Comparison of ENCODE assay signal across 20 mouse cellular contexts in the genomic region with DNA sequence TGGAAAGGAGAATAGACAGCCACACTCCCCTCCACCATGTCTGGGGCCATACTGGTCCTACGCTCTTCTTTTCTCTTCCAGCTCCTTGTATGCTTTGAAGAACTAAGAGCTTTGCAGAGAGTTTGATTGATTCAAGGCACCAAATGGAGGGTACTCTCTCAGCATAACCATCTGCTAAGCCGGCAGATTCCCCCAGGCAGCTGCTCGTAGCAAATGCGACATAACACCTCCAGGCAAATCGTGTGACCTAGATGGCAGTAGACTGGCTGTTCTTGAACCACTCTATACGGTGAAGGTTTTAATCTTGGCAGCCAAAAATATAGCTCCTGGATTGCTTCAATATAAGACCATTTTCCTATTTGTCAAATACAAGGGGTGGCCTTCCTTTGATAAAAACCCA.
DNase-seq lines count a peak whose midpoint lies in the region; ATAC-seq and TF ChIP-seq lines count a peak whose summit lies in the region.
"Had no signal": no experiment of that assay in that cellular context is flagged by ENCODE, and none has a peak within 500 bp of the region (broad histone marks: within the 10 kb centered on the region; RNA-seq: fewer than 3 reads in every experiment).

No protein-coding gene starts in this region.

- H3K4me2 ChIP-seq in hindbrain, postnatal 0 days (ENCODE audit: low read depth, low read length): no peak overlapping the region
- no peak overlapping the region for H3K4me2 ChIP-seq in midbrain, embryonic 14.5 days (ENCODE audit: low read length)
- H3K4me2 ChIP-seq: liver, embryonic 11.5 days; lung, embryonic 15.5 days had no signal

- no peaks in the 10 kb centered on the region for H3K36me3 ChIP-seq in hindbrain, postnatal 0 days (ENCODE audit: insufficient read depth, low read length)
- H3K36me3 ChIP-seq in midbrain, embryonic 14.5 days (ENCODE audit: control insufficient read depth, insufficient read depth, low read length): no peaks in the 10 kb centered on the region
- H3K36me3 ChIP-seq: limb, embryonic 10.5 days; lung, embryonic 15.5 days had no signal

- 0 out of 2 replicates have a peak, but pooled peaks have one; percentile 20 for ATAC-seq in frontal cortex, adult (ENCODE audit: low TSS enrichment)
- ATAC-seq in hindbrain, postnatal 0 days: no peak
- no peak for ATAC-seq in midbrain, embryonic 14.5 days (ENCODE audit: low FRiP score, low TSS enrichment)
- ATAC-seq in inflammation-experienced regulatory T-cells, adult 6 months: no peak

- no peak overlapping the region for H3K4me3 ChIP-seq in hindbrain, postnatal 0 days (ENCODE audit: low read length)
- no peak overlapping the region for H3K4me3 ChIP-seq in midbrain, embryonic 14.5 days (replicated peaks; ENCODE audit: low read depth, low read length)
- H3K4me3 ChIP-seq: heart, adult 2 months; left cerebral cortex, adult 2 months; limb, embryonic 10.5 days; lung, embryonic 15.5 days had no signal

- H3K27me3 ChIP-seq in hindbrain, postnatal 0 days (ENCODE audit: insufficient read depth, low read length): no peaks in the 10 kb centered on the region
- H3K27me3 ChIP-seq in midbrain, embryonic 14.5 days (ENCODE audit: control insufficient read depth, insufficient read depth, low read length): no peaks in the 10 kb centered on the region
- H3K27me3 ChIP-seq: lung, embryonic 15.5 days had no signal

- no peak for TF ChIP-seq CTCF in hindbrain, postnatal 0 days (IDR thresholded peaks at IDR 0.05; ENCODE audit: low read depth)

- 73% methylated on average over 6 of the region's 6 CpGs for WGBS in hindbrain, postnatal 0 days
- WGBS in midbrain, embryonic 14.5 days: 64% methylated on average over 6 of the region's 6 CpGs

- peak overlapping the region; percentile 17; the same call in 1 of the 2 replicates for H3K27ac ChIP-seq in hindbrain, postnatal 0 days
- H3K27ac ChIP-seq in midbrain, embryonic 14.5 days (replicated peaks; ENCODE audit: low read depth, low read length): peak overlapping the region; percentile 78
- H3K27ac ChIP-seq: heart, adult 2 months; left cerebral cortex, adult 2 months; limb, embryonic 10.5 days; lung, embryonic 15.5 days; macrophage; stomach, postnatal 0 days had no signal

- H3K9ac ChIP-seq in hindbrain, postnatal 0 days (replicated peaks; ENCODE audit: low read length): no peak overlapping the region
- H3K9ac ChIP-seq in midbrain, embryonic 14.5 days (replicated peaks; ENCODE audit: low read length): no peak overlapping the region
- H3K9ac ChIP-seq: lung, embryonic 15.5 days had no signal

- H3K9me3 ChIP-seq in hindbrain, postnatal 0 days (ENCODE audit: low read length): peaks cover 4% of the 10 kb centered on the region; the same call in 1 of the 2 replicates
- peaks cover 11% of the 10 kb centered on the region for H3K9me3 ChIP-seq in midbrain, embryonic 14.5 days (ENCODE audit: control insufficient read depth, low read length)
- H3K9me3 ChIP-seq: limb, embryonic 10.5 days; lung, embryonic 15.5 days had no signal

- no peaks in the 10 kb centered on the region for H3K4me1 ChIP-seq in hindbrain, postnatal 0 days (ENCODE audit: insufficient read depth, low read length)
- H3K4me1 ChIP-seq in midbrain, embryonic 14.5 days (ENCODE audit: control insufficient read depth, insufficient read depth, low read length): peaks cover 24% of the 10 kb centered on the region
- H3K4me1 ChIP-seq: limb, embryonic 10.5 days; lung, embryonic 15.5 days had no signal

- DNase-seq in frontal cortex, postnatal 14 days (ENCODE audit: low spot score in 2 of 2): no peak
- peak; percentile 65 for DNase-seq in brain, adult 2 months (ENCODE audit: low read depth, low spot score)
- no peak for DNase-seq in hindbrain, postnatal 0 days (ENCODE audit: low spot score)
- no peak for DNase-seq in midbrain, embryonic 14.5 days
- no peak for DNase-seq in adrenal gland, postnatal 10 days
- DNase-seq in kidney, postnatal 4 days: no peak
- DNase-seq: adrenal gland, postnatal 36 days; cerebellum, postnatal 10 days; embryo, embryonic 11 days; gastrocnemius, postnatal 14 days; heart, adult 2 months; thymus, postnatal 14 days had no signal
